Mouse (Mus musculus) myocyte (in vitro differentiated cells): ENCODE data around the gene Rab10.

Experiments used
- E2F4 ChIP-seq: IDR thresholded peaks from one replicate; pipeline ENCODE4 v1.6.1; 2011; ENCODE audit warnings: mild to moderate bottlenecking, control low read depth, moderate library complexity; ENCODE audit not compliant: insufficient read depth
- MAX ChIP-seq: IDR thresholded peaks from one replicate; pipeline ENCODE4 v1.6.1; 2011; ENCODE audit warnings: low read depth, mild to moderate bottlenecking, control low read depth
- MYOG ChIP-seq, 3 experiments: IDR thresholded peaks; one replicate each; pipeline ENCODE4 v1.6.1; 2011; ENCODE audit warnings: control low read depth in 2 of 3, low read depth in 2 of 3, mild to moderate bottlenecking in 2 of 3; ENCODE audit not compliant: insufficient read length in 2 of 3, control insufficient read depth in 1 of 3, insufficient read depth in 1 of 3
- POLR2A ChIP-seq: IDR thresholded peaks from one replicate; pipeline ENCODE4 v1.6.1; 2011; ENCODE audit warnings: low read depth, mild to moderate bottlenecking, control low read depth, moderate library complexity; ENCODE audit not compliant: insufficient read length
- SRF ChIP-seq: IDR thresholded peaks from one replicate; pipeline ENCODE4 v1.6.1; 2011; ENCODE audit warnings: low read depth; ENCODE audit not compliant: control insufficient read depth, insufficient read length
- TCF12 ChIP-seq: IDR thresholded peaks from one replicate; pipeline ENCODE4 v1.6.1; 2011; ENCODE audit warnings: mild to moderate bottlenecking, control low read depth; ENCODE audit not compliant: poor library complexity, insufficient read depth, severe bottlenecking
- USF1 ChIP-seq: IDR thresholded peaks from one replicate; pipeline ENCODE4 v1.6.1; 2011; ENCODE audit warnings: low read depth, mild to moderate bottlenecking, control low read depth, moderate library complexity

- TF ChIP-seq E2F4, result no peak
- no peak for TF ChIP-seq SRF
- TF ChIP-seq MAX, result no peak
- TF ChIP-seq USF1, result no peak
- TF ChIP-seq POLR2A, result no peak
- no peak for TF ChIP-seq MYOG (IDR thresholded peaks at IDR 0.05; ENCODE audit: control insufficient read depth in 1 of 3, insufficient read depth in 1 of 3, insufficient read length in 2 of 3, low read depth in 2 of 3)
- TF ChIP-seq TCF12, result no peak
Observed at GRCm38 (mm10) chr12:3296056-3296455, 13.7 kb downstream of the Rab10 start.
